Mouse (Mus musculus) thymus, postnatal 14 days (tissue): Measurements from ENCODE around the gene Kcnj10.

ENCODE experiments used
- DNase-seq: peaks from one replicate; pipeline ENCODE4 v3.0.0; 2021

The Kcnj10 gene

GRCm38 (mm10) chr1:172390769-172391168, 49.8 kb downstream of the Kcnj10 start:
- DNase-seq = no peak

- DNase-seq = no peak
These were observed 51.0 kb downstream of the Kcnj10 start for GRCm38 (mm10) chr1:172391807-172392581.

DNA sequence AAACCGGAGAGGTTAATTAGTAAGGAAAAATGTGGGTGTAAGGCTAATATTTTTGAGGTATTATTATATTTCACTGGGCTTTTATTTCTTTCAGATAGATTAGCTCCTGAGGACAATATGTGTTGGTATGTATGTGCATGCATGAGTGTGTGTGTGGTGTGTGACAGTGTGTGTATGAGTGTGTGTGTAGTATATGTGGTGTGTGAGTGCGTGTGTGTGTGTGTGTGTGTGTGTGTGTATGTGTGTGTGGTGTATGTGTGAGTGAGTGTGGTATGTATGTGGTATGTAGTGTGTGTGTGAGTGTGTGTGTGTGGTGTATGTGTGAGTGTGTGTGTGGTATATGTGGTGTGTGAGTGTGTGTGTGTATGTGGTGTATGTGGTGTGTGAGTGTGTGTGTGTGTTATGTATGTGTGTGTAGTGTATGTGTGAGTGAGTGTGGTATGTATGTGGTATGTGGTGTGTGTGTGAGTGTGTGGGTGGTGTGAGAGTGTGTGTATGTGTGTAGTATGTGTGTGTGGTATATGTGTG, 51.7 kb downstream of the Kcnj10 start:
- DNase-seq = no peak

DNA sequence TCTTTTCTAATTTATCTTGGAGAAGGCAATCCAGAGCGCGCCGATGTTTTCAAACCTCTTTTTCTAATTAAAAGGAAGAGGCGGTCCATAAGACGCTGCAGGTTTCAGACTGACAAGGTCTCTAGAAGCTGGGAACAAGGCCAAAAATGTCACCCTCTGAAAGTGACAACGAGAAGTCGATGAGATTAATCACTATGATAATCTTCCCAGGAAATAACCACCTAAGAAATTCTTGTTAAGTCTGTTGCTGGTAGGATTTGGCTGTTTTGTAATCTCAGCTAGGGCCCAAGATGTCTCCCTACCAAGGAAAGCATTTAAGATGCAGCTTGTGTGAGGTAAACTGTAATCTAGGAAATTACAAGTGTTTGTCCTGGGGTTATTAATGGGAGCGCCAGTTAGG, 52.7 kb downstream of the Kcnj10 start:
- DNase-seq = no peak

GRCm38 (mm10) chr1:172396996-172397752, 56.2 kb downstream of the Kcnj10 start:
- DNase-seq = no peak

DNA sequence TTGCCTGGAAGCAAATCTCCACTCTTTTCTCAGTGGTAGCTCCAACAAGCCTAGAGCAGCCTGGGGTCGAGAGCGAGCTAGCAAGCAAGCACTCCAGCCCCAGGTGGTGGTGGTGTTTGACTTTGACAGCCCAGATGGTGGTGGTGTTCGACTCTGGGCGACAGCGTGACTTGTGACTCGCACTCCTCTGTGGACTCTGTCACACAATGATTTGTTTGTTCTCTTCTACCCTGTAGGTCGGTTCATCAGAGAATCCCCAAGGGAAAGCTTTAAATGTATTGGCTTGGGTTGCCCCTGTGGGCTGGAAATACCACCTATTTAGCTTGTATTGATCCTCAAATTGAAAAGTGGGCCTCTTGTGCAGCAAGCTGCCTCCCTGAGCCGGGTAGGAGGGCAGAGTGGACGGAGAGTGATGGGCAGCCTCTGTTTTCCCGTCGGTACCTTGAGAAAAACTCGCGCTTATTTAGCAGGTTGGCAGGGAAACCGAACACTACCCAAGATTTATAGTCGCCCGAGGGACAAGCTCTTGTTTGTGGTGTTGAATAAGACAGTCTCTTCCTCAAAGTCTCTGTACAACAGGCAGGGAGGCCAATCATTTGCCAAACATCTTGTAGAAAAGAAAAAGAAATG, 65.2 kb downstream of the Kcnj10 start:
- DNase-seq = no peak

GRCm38 (mm10) chr1:172408996-172409395, 68.0 kb downstream of the Kcnj10 start:
- DNase-seq = peak; percentile 14

DNA sequence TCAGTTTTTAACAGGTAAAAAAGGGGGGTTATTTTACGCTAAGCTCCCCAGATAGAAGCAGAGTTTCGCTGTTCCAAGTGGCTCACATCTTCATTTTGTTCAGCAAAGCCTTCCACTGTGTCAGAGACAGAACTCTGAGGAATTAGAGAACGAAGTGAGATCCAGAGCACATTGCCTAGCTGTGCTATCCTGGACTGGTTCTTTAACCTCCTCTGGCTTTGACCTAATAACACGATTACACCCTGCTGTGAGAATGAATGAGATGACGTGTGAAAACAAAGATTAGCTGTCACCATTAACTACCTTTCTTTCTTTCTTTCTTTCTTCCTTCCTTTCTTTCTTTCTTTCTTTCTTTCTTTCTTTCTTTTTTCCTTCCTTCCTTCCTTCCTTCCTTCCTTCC, 68.4 kb downstream of the Kcnj10 start:
- DNase-seq = no peak

DNA sequence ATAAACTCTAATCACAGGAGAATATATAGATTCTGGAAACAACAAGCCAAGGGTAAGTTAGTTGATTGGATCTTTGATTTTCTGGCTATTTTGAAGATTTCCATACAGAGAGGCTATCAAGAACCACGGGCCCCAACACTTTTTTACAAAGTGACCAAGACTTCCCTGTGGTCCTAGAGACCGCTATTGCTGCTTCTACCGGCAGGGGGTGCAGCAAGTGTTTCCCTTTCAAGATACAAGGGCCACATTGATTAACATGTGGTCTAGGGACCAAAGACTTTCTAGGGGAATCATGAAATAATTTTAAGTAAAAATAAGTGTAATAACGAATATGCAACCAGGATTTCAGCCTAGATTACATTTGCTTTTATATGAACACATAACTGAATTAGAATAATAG, 69.8 kb downstream of the Kcnj10 start:
- peak; percentile 68 for DNase-seq

DNA sequence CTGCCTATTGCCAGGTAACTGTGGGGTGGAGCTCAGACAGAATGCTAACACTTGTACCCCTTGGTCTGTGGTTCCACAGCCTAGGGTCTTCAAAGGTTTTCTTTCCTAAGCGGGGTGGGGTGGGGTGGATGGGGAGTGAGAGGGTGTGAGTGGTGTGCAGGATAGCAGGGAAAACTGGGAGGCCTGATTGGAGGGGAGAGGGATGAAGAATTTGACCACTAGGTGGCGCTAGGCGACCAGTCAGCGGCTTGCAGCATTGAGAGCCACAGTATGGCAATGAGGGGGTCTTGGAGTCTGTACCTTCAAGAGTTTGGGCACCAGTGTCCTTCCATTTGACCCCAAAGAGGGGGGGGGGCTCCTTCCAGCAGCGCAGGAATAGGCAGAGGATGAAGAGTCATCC, 71.2 kb downstream of the Kcnj10 start:
- peak; percentile 73 for DNase-seq

DNA sequence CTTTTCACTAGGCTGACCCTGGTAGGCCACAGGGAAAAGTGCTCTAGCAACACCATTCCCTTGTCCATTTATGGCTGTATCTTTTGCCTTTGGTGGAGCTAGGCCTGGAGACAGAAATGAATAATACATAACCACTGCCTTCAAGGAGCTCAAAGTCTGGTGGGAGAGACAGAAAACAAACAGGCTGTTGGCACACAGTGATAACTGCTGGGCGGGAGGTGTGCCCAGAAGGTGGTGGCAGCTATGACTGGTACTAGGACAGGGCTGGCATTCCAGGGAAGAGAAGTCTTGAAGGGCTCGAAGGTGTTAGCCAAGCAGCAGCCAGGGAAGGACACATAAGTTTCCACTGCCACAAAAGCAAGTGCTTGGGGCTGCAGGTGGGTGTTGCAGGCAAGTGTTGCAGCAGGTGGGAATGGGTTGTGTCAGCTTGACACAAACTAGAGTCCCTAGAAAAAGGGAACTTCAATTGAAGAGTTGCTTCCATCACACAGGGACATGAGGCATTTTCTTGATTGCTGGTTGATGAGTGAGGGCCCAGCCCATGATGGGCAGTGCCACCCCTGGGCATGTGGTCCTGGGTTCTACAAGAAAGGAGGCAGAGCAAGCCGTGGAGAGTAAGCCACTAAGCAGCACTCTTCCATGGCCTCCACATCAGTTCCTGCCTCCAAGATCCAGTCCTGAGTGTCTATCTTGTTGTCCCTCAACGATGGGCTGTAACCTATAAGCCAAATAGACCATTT, 72.7 kb downstream of the Kcnj10 start:
- DNase-seq = no peak

- no peak for DNase-seq
These were observed 73.2 kb downstream of the Kcnj10 start for GRCm38 (mm10) chr1:172414231-172414585.

DNA sequence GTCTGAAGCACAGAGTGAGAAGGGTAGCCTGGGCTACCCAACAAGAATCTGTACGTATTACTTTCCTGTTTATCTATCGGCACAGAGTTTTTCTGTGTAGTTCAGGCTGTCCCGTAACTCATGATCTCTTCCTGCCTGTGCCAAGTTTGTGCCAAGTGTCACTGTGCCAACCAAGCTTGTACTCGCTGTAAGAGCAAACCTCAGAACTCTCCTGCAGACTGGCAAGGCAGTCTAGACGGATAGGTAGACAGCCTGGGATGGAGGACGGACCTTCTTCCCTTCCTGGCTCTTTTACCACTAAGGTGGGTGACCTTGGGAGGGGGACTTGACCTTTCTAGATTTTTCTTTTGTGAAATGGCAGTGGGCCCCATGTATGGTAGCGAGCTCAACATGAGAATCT, 74.1 kb downstream of the Kcnj10 start:
- DNase-seq = no peak

- no peak for DNase-seq
These were observed 77.2 kb downstream of the Kcnj10 start for GRCm38 (mm10) chr1:172418173-172418572.

DNA sequence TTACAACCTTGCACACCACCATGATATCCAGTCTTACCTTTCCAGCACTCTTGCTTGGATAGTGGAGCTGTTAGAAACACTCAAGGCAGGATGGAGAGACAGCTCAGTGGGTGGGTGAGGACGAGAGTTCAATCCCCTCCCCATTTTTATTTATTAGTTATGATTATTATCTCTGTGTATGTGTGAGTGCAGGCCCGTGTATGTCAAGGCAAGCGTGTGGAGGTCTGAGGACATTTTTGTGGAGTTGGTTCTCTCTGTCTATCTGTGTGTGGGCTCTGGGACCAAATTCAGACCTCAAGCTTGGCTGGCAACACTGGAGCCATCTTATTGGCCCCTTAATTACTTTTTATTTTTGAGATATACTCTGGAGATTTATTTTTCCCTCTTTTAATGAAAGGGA, 77.6 kb downstream of the Kcnj10 start:
- DNase-seq = no peak

- DNase-seq = no peak
These were observed 79.2 kb downstream of the Kcnj10 start for GRCm38 (mm10) chr1:172420181-172420580.

DNA sequence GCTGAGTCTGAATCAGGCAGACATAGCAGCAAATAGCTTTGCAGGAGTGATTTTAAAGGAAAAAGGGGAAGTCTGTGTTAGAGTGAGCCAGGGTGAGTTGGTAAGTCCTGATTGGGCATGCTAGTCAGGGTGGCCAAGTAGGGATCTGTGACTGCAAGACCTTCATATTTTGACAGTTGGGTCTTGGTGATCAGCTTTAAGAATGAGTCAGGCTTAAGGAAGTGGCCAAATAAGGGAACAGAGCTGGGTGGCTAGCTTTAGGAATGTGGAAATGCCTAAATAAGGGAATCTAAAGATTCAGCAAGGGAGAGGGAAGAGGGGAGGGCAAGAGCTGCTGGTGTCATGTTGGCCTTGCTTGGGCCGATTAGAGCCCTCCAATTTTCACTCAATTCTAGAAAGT, 82.4 kb downstream of the Kcnj10 start:
- no peak for DNase-seq
